Mouse (Mus musculus) midbrain, embryonic 11.5 days (tissue): ENCODE results near the gene Gm10197. TPM values are rescaled to one million over a fixed set of nuclear protein-coding genes. Genes with fewer than 3 reads are reported as not detected.

Source experiments
- ATAC-seq: fragments of 200-750 bp; cut with Nextera tagmentation; 2 replicates; pipeline ENCODE4 v1.8.0; 2017; ENCODE audit warnings: moderate TSS enrichment, moderate library complexity; ENCODE audit not compliant: low FRiP score
- DNase-seq: peaks from one replicate; pipeline ENCODE4 v3.0.0; 2015; ENCODE audit warnings: low spot score; ENCODE audit errors: missing footprints
- H3K27ac ChIP-seq: fragments of 300-500 bp; sonication (generic); 2 replicates; pipeline ENCODE4 v1.5.1; 2014; ENCODE audit warnings: low read depth, low read length
- H3K27me3 ChIP-seq: fragments of 300-500 bp; sonication (generic); 2 replicates; pipeline ENCODE4 v1.6.1; 2014; ENCODE audit warnings: mild to moderate bottlenecking, low read length, moderate library complexity, mixed read lengths; ENCODE audit not compliant: control insufficient read depth, insufficient read depth
- H3K36me3 ChIP-seq: fragments of 300-500 bp; sonication (generic); 2 replicates; pipeline ENCODE4 v1.6.1; 2014; ENCODE audit warnings: mild to moderate bottlenecking, low read length, moderate library complexity, mixed read lengths; ENCODE audit not compliant: control insufficient read depth, insufficient read depth
- H3K4me1 ChIP-seq: fragments of 300-500 bp; sonication (generic); 2 replicates; pipeline ENCODE4 v1.6.1; 2014; ENCODE audit warnings: low read length; ENCODE audit not compliant: control insufficient read depth, insufficient read depth
- H3K4me2 ChIP-seq: fragments of 300-500 bp; sonication (generic); 2 replicates; pipeline ENCODE4 v1.6.1; 2014; ENCODE audit warnings: mild to moderate bottlenecking, moderate library complexity
- H3K4me3 ChIP-seq: fragments of 300-500 bp; sonication (generic); 2 replicates; pipeline ENCODE4 v1.5.1; 2014; ENCODE audit warnings: low read depth, low read length
- H3K9ac ChIP-seq: fragments of 300-500 bp; sonication (generic); 2 replicates; pipeline ENCODE4 v1.6.1; 2014; ENCODE audit warnings: low read length
- H3K9me3 ChIP-seq: fragments of 300-500 bp; sonication (generic); 2 replicates; pipeline ENCODE4 v1.6.1; 2016; ENCODE audit warnings: low read length; ENCODE audit not compliant: control insufficient read depth
- WGBS: fragments of 180-500 bp; shearing (Covaris S2); extraction: QIAGEN DNeasy Blood & Tissue Kit; methylation state at CpG from one replicate; pipeline ENCODE4 v1.1.7; 2014; 5-methylcytosine and 5-hydroxymethylcytosine counted together
- polyA plus RNA-seq: library from polyadenylated mRNA; unstranded; fragments of >200 nt; fragmentation: Nextera tagmentation; extraction: Ambion mirVana; gene quantifications from 2 replicates; pipeline ENCODE4 v1.2.1, GENCODE M21; 2014

The Gm10197 gene
- polyA plus RNA-seq, 1 experiment from 2014 or later: not detected

DNA sequence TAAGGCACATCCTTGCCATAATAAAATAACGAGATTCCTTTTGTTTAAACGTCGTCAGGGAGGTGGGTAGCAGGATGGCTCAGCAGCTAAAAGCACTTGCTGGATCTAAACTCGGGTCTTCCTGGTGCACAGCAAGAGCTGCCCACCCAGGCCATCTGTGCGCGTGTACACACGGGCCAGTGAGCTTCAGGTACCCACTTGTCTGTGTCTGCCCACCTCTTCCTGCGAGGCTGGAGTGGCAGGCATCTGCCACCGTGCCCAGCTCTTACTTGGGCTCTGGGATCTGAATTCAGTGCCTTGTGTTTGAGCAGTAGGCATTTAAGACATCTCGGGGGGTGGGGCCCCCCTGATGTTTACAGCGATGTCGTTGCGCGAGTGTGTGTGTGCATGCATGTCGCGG, 16.5 kb downstream of the Gm10197 start:
- Histone ChIP-seq H3K9ac (no peak overlapping the region), H3K27ac (no peak overlapping the region), H3K27me3 (no peaks in the 10 kb centered on the region), H3K9me3 (no peaks in the 10 kb centered on the region), H3K4me3 (no peak overlapping the region), H3K36me3 (no peaks in the 10 kb centered on the region), H3K4me2 (no peak overlapping the region), H3K4me1 (no peaks in the 10 kb centered on the region)
- WGBS: 90% methylated on average over 16 of the region's 16 CpGs
- DNase-seq: no peak
- no peak for ATAC-seq

DNA sequence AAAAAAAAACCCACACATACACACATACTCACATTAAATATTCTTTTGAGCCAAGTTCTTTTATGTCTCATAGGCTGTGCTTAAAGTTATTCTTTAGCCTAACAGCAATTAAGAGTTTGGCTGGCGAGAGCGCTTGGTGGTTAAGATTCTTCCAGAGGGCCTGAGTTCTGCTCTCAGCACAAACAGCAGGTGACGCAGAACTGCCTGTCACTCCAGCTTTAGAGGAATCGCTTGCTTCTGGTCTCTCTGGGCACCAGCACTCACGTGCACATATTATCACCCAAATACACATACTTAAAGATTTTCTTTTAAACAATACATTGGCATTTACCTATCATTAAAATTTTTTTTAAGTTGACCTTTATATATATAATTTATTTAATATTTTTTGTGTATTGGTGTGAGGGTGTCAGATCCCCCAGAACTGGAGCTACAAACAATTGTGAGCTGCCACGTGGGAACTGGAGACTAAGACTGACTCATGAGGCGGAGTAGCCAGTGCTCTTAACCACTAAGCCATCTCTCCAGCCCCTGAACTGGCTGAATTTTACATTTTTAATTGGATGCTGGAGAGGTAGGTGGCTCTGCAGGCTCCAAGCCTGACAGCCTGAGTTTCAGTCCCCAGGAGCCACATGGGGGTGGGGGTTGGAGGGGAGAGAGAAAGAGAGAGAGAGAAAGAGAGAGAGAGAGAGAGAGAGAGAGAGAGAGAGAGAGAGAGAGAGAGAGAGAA, 17.1 kb downstream of the Gm10197 start:
- H3K4me2 ChIP-seq: no peak overlapping the region
- H3K4me1 ChIP-seq: no peaks in the 10 kb centered on the region
- no peaks in the 10 kb centered on the region for H3K9me3 ChIP-seq
- 78% methylated on average over 7 of the region's 7 CpGs for WGBS
- DNase-seq (no peak), ATAC-seq (no peak)
- H3K36me3 ChIP-seq: no peaks in the 10 kb centered on the region
- H3K4me3 ChIP-seq: no peak overlapping the region
- H3K9ac ChIP-seq: no peak overlapping the region
- H3K27ac ChIP-seq: no peak overlapping the region
- H3K27me3 ChIP-seq: no peaks in the 10 kb centered on the region

DNA sequence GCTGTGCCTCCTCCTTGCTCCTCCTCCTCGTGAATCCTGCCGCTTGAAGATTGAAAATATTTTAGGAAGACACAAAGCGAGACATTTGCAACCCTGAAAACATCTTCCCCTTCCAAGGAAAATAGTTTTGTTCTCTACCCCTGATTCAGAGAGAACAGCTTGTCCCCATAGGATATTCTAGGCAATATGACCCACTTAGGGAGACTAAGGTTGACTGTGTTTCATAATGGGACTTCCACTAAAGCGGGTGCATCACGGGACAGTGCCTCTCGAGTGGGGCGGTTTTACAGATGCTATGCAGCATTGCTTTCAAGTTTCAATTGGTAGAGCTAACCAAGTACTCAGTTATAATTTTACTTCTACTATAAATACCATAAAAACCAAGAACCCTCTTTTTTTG, 17.7 kb downstream of the Gm10197 start:
- no peak for DNase-seq
- no peak overlapping the region for H3K4me3 ChIP-seq
- H3K9me3 ChIP-seq: no peaks in the 10 kb centered on the region
- no peak overlapping the region for H3K9ac ChIP-seq
- 91% methylated on average over 7 of the region's 7 CpGs for WGBS
- no peak for ATAC-seq
- no peaks in the 10 kb centered on the region for H3K36me3 ChIP-seq
- no peaks in the 10 kb centered on the region for H3K4me1 ChIP-seq
- H3K27ac ChIP-seq: no peak overlapping the region
- no peak overlapping the region for H3K4me2 ChIP-seq
- H3K27me3 ChIP-seq: no peaks in the 10 kb centered on the region

DNA sequence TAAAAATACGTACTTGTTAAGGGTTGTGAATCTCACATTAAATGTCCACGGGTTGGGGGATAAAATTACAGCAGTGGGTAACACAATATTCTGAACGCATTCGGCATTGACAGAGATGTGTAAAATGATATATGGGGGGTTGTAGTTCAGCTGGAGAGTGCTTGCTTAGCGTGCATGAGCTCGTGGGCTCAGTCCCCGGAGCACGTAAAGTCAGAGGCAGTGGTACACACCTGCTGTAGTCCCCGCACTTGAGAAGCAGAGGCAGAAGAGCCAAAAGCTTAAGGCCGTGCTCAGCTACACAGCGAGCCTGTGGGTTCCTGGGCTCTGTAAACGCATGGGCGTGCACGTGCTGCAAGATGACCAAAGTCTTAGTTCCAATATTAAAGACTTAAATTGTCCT, 25.8 kb downstream of the Gm10197 start:
- no peak for DNase-seq
- 87% methylated on average over 14 of the region's 14 CpGs for WGBS
- H3K36me3 ChIP-seq: no peaks in the 10 kb centered on the region
- peaks cover 3% of the 10 kb centered on the region; the same call in 1 of the 2 replicates for H3K4me1 ChIP-seq
- H3K9ac ChIP-seq: no peak overlapping the region
- no peaks in the 10 kb centered on the region for H3K27me3 ChIP-seq
- H3K9me3 ChIP-seq: no peaks in the 10 kb centered on the region
- H3K27ac ChIP-seq: no peak overlapping the region
- no peak overlapping the region for H3K4me3 ChIP-seq
- no peak for ATAC-seq
- no peak overlapping the region for H3K4me2 ChIP-seq

DNA sequence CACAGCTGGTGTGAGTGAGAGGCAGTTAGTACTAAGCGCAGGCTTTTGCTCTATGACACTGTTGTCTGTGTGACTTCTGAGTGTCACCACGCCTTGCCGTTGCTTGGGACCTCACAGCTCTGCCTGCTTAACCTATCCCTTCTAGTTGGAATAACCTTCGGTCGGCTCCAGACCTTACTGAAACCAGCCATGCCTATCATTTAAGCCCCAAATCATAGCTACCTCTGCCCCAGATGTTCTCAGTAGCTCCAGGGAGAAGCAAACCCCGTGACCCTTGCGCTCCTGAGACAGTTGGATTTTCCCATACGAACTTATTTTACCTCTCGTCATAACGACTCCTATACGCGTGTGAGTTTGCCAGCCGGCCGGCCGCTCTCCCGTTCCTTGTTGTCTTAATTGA, 27.5 kb downstream of the Gm10197 start:
- ATAC-seq: no peak

DNA sequence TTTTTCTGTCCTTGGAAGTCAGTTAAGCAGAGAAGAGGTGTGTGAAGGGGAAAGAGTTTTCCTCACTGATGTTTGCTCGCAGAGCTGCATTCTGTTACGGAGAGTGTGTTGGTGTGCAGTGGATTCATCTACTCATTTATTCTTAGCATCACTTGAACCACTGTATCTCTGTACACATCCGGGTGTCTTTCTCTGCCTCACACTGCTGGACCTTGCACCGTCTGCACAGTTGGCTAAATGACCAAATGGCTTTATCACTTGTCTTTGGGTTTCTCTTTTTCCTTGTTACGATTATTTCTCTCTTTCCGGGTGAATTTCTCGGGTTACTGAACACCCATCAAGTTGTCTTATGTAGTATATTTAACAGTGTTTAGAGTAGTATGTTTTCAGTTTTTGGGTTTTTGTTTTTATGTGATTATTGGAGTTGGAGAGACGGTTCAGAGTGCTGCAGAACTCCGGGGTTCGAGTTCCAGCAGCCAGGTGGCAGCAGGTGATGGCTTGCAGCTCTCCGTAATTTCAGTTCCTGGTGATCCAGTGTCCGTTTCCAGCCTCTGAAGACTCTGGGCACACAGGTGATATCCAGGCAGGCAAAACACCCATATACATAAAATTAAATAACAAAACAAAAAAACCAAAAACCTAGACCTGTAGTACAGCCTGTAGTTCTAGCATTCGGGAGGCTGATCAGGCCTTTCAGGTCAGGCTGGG, 28.2 kb downstream of the Gm10197 start:
- ATAC-seq: no peak
- Histone ChIP-seq H3K4me1 (peaks cover 3% of the 10 kb centered on the region; the same call in 1 of the 2 replicates), H3K4me3 (no peak overlapping the region), H3K36me3 (no peaks in the 10 kb centered on the region), H3K27ac (no peak overlapping the region), H3K9ac (no peak overlapping the region), H3K27me3 (no peaks in the 10 kb centered on the region), H3K4me2 (no peak overlapping the region), H3K9me3 (no peaks in the 10 kb centered on the region)
- DNase-seq: no peak
- whole genome bisulfite sequencing: 94% methylated on average over 13 of the region's 13 CpGs

More for the DNA sequence above, 27.5 kb downstream of the Gm10197 start:
- Histone ChIP-seq H3K4me1 (peaks cover 3% of the 10 kb centered on the region; the same call in 1 of the 2 replicates), H3K4me3 (no peak overlapping the region), H3K27me3 (no peaks in the 10 kb centered on the region), H3K4me2 (no peak overlapping the region), H3K9me3 (no peaks in the 10 kb centered on the region), H3K9ac (no peak overlapping the region), H3K27ac (no peak overlapping the region), H3K36me3 (no peaks in the 10 kb centered on the region)
- WGBS: 85% methylated on average over 16 of the region's 16 CpGs
- no peak for DNase-seq

DNA sequence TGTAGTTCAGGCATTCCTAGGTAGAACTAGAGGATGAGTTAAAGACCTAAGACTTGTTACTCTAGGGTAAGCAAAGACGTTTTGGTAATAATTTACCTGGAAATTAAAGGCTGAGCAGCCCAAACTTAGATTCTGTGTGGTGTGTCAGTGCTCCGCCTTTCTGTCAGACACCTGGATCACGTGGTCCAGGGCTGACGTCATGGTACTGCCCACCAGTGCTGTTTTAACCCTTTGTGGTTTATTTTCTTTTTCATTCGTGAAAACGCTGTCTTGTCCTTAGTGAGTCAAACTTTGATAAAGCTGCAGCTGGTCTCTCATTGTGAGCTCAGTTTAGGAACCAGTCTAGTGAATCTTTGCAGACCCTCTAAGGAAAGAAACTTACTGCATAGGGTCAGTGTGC, 31.1 kb downstream of the Gm10197 start:
- Histone ChIP-seq H3K4me2 (no peak overlapping the region), H3K9me3 (no peaks in the 10 kb centered on the region), H3K27ac (no peak overlapping the region), H3K4me1 (peaks cover 3% of the 10 kb centered on the region; the same call in 1 of the 2 replicates), H3K27me3 (no peaks in the 10 kb centered on the region), H3K4me3 (no peak overlapping the region), H3K36me3 (peaks cover 3% of the 10 kb centered on the region; the same call in 1 of the 2 replicates), H3K9ac (no peak overlapping the region)
- no peak for ATAC-seq
- WGBS: 33% methylated on average over 6 of the region's 6 CpGs
- no peak for DNase-seq

DNA sequence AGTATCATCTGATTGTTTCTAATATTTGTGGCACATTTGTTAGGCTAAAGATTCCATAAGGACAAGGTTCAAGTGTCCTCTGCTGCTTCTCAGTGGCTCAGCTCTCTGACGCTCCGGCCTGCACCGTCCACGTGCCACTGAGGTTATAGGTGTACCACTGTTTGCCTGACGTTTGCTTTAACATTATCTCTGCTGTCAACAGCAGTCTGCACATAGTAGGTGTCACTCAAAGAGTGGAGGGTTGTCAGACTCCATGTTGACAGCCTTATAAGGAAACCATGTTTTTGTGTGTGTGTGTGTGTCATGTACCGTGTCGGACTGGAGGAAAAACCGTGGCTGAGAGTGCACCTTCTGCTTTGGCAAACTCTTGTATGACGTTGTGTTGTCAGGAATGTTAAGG, 36.3 kb downstream of the Gm10197 start:
- DNase-seq (no peak), ATAC-seq (no peak)
- Histone ChIP-seq H3K27me3 (no peaks in the 10 kb centered on the region), H3K27ac (no peak overlapping the region), H3K36me3 (peaks cover 6% of the 10 kb centered on the region), H3K4me2 (no peak overlapping the region), H3K4me1 (no peaks in the 10 kb centered on the region; the same call in 1 of the 2 replicates), H3K9me3 (no peaks in the 10 kb centered on the region), H3K4me3 (no peak overlapping the region), H3K9ac (no peak overlapping the region)
- 94% methylated on average over 9 of the region's 9 CpGs for WGBS

DNA sequence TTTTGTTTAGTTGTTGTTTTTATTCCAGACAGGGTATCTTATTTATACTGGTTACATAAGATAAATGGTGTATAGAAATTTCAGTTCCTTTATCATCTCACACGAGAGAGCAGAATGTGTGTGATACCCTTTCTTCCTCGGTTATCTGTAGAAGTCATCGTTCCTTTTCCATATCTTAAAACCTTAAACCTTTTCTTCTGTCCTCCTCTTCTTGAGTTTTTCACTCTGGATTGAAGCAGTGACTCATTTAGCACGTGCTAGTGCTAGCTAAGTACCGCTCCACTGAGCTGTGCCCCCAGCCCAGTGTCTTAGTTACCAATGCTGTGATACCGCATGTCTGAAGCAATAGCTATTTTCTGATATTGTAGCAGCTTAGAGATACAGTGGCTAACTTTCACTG, 37.8 kb downstream of the Gm10197 start:
- Histone ChIP-seq H3K9ac (no peak overlapping the region), H3K27me3 (no peaks in the 10 kb centered on the region), H3K4me2 (no peak overlapping the region), H3K36me3 (peaks cover 6% of the 10 kb centered on the region), H3K4me3 (no peak overlapping the region), H3K4me1 (peaks cover 4% of the 10 kb centered on the region; the same call in 1 of the 2 replicates), H3K9me3 (no peaks in the 10 kb centered on the region), H3K27ac (no peak overlapping the region)
- no peak for ATAC-seq
- WGBS: 93% methylated on average over 6 of the region's 6 CpGs
- DNase-seq: no peak
